Mouse (Mus musculus) c-Kit-positive CD71-negative TER-119-negative erythroid progenitor cells, embryonic 14.5 days (primary cell): ENCODE results near the gene Trappc12.

ENCODE experiments used
- DNase-seq: peaks from one replicate; pipeline ENCODE4 v3.0.0-alpha.2; 2013; ENCODE audit warnings: low read depth

The Trappc12 gene

DNA sequence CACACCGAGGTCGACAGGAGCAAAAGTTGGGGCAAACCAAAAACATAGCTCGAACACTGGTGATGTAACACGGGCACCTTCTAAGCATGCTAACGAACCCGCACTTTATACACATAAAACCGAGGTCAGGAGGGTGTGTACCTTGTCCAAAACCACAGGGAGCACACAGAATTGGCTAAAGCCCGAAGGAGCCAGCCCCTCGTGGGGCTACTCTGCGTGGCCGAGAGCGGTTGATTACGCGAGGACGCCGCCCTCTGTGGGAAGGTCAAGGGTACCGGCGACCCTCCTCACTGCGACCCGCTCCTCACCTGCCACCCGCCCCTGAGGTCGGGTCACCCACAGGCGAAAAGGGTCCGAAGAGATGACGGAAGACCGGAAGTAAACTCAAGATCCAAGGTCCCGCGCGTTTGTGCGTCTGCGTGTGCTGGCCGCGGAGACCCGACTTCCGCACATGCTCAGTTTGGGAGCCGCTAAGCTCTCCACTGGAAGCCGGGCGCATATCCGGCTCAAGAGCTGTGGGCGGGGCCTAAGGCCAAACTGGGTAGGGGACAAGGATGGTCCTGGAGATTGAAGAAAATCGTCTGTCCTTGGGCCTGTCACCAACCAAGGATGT lies at the start of gene Trappc12:
Gene Trappc12, minus strand, starts transcription at position 452 of the 613 bp plus-strand sequence.
- DNase-seq, result peak; percentile 89

DNA sequence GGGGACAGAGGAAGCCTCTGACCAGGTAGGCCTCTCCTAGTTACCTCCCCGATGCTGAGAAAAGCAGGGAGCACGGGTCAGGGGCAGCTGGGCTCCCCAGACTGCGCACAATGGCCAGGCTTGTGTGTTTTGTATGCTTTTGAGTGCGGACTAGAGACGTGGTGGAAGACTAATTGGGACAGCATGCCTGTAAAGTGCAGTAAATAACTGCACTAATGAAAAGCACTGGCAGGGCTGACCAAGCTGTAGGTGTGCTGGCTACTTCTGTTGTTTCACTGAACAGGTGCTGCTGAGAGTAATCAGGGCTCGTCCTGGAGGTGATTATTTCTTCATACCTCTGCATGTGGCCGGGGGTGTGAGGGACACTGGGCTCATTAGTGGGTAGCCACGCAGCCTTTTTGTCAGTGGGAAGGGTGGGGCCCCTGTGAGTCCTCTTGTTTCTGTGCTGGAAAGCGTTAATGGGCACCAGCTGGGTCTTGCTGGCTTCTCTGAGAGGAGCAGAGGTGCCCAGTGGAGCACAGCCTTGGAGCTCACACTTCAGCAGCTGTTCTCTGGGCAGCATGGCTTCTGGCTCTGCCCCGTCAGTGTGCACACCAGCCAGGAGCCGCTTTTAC lies 49.6 kb upstream of the Trappc12 start:
- no peak for DNase-seq

DNA sequence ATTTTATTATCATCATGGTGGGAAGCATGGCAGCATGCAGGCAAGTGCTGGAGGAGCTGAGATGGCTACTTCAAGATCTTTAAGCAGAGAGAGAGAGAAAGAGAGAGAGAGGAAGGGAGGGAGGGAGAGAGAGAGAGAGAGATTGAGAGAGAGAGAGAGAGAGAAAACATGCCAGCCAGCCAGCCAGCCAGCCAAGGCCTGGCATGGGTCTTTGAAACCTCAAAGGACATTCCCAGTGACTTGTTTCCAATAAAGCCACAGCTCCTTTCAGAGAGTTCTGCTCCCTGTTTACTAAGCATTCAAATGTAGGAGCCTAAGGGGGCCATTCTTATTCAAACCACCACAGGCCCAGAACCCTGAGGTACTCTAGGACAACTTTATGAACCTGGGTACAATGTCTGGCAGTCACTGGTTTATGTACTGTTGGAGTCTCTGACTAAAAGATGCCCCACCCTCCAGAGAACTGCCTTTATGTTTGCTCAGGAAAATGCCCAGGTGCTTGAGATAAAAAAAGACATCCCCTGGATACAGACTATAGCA lies 46.7 kb upstream of the Trappc12 start:
- no peak for DNase-seq

DNA sequence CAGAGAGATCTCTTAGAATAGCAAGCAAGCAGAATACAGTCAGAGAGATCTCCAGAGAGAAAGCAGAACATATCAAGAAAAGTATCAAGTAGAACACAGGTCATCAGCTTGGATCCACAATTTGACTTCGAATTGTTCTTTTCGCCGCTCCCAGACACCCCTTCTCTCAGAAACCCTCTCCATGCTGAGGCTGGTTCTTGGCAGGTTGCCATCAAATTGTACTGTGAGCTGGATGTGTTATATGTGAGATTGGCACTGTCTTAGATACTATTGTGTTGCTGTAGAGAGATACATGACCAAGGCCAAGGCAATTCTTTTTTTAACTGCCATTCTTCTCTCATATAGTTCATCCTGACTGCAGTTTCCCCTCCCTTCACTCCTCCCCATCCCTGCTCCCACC lies 44.8 kb upstream of the Trappc12 start:
- DNase-seq, result no peak

DNA sequence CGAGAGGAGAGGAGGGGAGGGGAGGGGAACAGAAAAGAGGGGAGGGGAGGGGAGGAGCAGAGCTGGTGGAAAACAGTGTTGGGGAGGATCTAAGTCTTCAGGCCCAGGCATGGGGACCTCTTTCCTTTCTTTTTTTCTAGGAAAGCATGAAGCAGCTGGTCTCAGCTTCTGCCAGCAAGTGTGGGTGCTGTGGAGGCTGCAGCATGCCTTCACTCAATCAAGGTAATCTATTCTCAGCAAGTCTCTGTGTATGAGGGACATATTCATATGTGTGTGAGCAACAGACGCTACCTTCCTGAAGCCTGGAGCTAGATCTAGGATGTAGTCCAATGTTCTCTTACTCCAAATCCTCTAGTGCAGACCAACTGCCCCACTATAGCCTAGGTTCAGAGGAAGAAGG lies 43.4 kb upstream of the Trappc12 start:
- DNase-seq, result no peak

DNA sequence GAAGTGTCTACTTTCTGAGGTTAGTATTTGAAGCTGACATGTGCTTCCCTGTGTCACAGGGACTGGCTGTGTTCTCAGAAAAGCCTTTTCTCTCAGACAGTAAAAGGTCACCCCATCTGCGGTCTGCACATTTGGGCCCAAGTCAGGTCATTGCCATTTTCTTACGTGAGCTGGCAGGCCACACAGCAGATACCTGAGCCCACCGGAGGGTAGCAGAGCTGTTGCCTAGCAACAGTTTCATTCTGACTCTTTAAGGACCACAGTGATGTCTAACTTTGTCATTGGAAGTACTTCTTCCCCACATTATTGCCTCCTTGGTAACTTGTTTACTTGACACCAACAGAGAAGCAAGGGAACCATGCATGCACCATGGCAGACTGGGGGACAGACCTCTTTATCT lies 42.3 kb upstream of the Trappc12 start:
- DNase-seq, result no peak

DNA sequence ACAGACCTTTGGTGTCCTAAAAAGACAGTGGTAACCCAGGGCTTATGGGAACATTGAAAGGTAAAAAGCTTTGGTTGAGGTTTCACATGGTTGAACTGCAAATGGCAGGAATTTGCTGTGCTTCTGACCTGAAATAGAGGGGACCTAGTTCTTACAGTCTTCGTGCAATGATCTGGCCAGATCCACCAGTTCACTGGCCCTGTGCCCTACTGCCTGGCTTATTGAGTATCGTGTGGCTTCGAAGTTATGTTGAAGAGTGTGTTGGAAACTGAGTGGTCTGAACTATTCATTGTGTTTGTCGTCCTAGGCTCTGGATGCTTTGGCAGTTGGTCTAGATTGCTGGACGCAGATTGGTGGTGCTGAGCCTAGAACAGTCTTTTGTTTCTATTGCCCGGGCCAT lies 36.0 kb upstream of the Trappc12 start:
- no peak for DNase-seq

DNA sequence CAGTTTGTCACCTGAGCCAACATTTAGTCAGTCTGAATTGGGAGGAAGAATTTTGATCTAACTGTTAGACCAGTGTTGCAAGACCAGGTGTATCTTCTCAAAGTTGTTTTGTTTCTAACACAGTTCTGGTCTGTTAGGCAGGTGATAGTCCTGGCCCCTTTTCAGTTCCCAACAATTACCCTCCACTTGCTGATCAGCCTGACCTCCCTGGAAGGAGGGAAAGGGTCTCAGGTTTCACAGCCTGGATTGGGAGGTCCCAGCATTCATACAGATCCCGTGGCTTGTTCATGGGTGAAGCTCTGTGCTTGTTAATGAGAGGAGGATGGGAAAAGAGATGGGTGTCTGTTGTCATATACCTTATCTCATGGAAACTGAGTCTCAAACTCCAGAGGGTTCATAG lies 35.0 kb upstream of the Trappc12 start:
- no peak for DNase-seq

DNA sequence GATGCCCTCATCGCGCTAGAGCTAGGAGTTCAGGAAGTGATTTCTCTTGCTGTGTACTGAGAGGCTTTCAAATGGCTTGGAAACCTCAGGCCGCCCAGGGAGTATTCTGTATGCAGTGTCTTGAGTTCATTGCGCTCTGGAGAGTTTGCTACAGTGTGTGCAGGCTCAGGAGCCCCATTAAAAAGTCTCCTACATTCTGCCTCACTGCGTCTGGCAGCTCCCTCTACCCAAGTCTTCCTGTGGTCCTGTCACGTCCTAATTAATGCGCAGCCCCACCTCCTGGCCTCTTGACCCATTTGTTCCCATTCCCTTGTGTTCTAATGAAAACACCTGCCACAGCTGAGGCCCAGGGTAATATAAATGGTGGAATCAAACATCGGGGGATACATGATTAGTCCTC lies 34.6 kb upstream of the Trappc12 start:
- DNase-seq, result no peak

DNA sequence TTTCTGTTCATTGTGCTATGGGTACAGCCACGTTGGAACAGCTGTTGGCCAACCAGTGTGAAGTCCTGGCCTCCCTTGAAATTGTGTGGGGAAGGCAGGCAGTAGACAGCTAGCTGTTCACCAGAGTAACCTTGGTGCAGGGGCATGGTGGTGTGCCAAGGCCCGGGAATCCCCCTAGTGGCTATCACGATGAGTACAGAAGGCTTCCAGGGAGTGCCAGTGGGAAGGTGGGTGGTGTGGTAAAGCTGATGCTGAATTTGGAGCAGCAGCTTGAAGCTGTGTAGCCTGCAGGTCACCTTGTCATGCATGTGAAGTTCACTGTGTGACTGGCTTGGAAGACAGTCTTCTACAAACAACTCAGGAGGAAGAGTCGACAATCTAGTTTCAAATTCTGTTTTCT lies 34.1 kb upstream of the Trappc12 start:
- DNase-seq, result peak; percentile 13

DNA sequence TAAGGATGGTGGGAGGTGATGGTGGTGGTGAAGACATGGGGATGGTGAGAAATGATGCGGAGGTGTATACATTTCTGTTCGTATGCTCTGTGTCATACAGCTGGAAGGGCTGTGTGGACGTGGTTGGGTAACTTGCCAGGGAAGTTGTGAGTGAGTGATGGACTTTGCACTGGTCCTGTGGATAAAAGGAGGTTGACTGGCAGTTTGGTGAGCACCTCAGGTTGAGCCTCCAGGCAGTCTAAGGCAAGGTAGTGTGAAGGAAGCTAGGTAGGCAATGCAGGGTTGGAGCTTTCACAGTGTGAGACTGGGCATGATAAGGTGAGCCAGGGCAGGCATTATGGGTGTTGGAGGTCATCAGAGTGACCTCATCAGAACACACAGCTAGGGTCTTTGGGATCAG lies 32.4 kb upstream of the Trappc12 start:
- DNase-seq, result no peak

DNA sequence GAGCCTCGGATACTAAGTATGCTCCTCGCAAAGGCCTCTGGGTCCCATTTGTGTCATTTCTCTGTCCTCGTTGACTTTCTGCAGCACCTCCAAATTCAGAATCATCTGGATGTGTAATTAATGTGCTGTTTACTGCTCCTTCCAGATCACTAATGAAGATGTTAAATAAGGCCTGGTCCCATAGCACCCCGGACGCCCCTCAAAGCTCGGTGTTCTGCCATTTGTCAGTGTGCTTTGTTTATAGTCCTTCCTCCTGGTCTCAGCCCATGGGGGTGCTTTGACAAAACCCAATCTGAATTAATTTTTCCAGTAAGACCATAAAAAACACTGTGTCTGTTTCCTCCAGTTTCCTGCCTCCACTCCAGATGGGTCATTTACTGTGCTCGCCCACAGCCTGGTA lies 29.9 kb upstream of the Trappc12 start:
- no peak for DNase-seq

DNA sequence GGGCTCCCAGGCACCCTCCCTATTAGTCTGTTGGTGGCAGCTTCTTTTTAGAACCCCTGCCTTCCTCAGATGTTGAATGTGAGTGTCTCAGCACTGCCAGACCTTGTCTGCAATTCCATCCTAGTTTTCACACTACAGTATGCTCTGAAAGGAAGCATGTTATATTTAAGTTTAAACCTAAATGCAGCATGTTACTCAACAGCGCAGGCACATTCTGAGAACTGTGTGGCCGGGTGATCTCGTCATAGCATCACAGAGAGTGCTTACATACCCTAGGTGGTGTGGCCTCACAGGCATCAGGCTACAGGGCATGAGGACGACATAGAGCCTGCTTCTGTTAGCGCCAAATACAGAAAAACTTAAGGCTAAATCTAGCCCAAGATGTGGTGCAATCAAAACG lies 25.4 kb upstream of the Trappc12 start:
- no peak for DNase-seq

DNA sequence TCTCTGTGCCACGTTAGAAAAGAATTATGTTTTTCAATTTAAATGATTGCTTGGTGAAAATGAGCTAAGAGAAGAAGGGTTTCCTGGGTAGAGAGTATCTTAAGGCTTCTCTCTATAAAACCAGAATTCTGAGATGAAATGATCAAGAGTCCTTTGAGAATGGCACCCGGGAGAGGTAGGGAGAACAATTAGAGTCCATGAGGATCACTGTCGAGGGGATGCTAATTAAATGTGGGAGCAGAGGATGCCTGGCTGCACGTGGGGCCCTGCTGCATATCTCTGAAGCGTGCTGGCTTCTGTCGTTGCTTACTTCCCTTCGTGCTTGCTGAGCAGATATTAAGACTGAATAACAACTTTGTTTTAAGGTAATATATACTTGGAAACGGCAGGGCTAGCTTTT lies 24.8 kb upstream of the Trappc12 start:
- no peak for DNase-seq

DNA sequence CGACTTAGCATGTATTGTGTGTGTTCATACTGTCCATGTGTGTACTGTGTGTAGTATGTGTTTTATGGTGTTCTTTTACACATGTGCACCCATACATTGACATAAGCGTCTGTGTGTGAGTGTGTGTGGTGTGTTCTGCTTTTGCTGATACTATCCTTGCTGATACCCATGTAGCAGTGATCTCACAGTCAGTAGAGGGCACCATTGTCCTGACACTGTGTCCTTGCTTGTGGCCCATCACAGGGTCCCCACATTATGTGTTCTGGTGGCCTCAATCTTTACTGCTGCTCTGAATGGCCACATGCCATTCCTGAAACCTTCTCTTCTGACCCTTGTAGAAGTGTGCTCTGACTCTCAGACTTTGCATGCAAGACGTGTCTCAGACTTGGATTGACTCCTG lies 23.5 kb upstream of the Trappc12 start:
- DNase-seq, result no peak

DNA sequence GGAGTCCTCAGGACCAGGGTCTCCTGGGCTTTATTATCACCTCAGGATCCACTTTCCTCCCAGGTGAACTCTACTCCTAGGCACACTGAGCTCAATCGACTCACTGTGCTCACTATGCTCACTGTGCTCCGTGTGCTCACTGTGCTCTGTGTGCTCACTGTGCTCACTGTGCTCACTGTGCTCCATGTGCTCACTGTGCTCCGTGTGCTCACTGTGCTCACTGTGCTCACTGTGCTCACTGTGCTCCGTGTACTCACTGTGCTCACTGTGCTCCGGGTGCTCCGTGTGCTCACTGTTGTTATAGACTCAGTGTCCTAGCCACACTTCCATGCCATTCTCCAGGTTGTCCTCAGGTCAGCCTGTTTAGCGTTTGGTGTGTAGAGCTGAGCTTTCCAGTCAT lies 19.7 kb upstream of the Trappc12 start:
- DNase-seq, result no peak

DNA sequence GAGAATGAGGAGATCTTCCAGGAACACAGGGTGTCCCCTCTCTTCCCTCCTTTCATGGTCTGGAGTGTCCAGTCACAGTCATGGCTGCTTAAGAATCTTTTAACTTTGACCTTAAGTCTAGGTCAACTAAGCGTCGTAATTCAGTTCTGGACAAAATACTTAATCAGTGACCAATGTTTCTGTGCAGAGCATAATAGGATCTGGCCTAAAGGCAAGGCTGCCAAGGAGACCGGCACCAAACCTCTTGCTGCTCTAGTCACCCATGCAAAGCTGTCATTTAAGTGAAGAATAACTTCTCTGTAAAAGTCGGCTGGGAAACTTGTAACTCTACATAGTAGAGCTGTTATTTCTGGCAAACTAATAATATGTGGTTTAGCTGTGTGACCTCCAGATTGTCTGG lies 5.7 kb upstream of the Trappc12 start:
- DNase-seq, result no peak

DNA sequence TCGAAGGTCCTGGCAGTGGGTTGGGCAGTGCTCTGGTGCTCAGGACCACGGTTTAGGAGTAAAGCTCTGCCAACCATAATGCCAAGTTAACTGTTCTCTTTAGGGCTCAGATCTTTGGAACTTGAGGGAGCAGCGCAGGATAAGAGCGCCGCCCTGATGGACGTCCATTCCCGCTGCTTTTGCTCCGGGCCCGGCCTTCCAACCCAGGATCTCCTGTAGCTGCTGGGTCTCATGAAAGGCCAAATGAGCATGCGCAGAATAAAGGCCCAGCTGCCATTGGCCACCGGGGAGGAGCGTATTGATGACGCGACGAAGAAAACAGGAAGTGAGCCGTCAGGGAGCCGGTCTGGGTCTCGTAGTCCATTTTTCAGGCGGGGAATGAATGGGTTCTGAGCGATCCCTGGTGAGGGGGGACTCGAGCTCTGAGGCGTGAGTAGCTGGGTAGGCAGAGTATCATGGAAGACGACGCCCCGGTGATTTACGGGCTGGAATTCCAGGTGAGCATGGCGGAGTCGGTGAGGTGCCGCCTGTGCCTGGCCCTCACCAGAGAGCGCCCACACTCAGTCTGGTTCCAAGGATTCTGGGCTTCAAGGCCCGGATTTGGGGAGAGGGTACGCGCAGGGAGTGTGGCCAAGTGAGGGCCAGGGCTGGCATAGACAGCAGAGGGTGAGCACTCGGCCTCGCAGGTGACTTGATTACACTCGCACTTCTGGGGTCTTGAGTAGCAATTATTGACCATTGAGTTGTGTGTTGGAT lies 1.4 kb upstream of the Trappc12 start, which contains the start of gene Eipr1:
Gene Eipr1, plus strand, starts transcription at position 296 of the 756 bp plus-strand sequence.
- DNase-seq, result peak; percentile 97

DNA sequence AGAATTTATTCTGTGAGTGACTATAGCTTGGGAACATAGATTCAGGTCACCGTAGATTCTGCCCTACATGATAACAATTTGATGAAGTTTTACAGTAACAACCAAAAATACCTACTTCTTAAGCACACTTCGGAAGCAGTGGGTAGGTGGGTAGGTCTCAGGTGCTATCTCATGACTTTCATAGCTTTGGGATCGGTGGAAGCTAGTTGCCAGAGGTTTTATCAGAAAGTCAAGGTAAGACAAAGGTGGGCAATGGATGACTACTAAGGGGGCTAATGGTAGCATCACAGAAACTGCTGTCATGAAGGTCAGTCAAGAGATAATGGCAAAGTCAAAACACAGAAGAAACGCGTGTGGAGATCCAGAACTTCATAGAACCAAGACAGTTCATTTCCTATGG lies 604 bp upstream of the Trappc12 start:
- DNase-seq, result no peak

DNA sequence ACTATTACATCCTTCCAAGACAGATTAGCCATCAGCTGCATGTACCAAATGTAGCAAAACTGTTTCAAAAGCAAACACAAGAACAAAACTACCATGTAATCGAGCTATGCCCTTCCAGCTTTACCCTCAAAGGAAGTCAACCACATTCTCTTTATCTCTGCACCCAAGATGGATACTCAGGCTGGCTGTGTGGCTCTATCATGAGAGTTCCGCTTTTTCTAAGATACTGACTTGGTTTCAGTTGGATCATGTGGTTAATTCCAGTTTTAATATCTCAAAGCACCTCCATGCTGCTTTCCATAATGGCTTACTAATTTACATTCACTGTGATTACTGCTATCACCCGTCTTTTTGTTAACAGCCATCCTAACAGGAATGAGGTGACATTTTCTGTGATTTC lies 6.9 kb downstream of the Trappc12 start:
- no peak for DNase-seq

DNA sequence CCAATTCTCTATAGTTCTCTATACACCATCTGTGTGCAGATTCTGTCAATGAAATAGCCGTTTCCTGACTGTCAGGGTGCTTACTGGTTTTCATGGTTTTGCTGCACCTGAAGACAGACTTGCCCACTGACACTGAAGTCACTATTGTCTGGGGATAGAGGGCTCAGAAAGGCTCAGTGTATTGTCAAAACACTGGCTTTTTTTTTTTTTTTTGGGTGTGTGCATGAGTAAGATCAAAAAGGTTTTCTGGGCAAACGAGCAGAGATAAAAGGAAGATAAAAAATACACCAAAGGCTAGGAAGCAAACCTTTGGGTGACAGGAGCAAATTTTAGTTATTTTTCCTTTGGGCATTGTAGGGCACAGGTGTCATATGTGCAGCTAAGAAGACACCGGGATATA lies 15.0 kb downstream of the Trappc12 start:
- no peak for DNase-seq

DNA sequence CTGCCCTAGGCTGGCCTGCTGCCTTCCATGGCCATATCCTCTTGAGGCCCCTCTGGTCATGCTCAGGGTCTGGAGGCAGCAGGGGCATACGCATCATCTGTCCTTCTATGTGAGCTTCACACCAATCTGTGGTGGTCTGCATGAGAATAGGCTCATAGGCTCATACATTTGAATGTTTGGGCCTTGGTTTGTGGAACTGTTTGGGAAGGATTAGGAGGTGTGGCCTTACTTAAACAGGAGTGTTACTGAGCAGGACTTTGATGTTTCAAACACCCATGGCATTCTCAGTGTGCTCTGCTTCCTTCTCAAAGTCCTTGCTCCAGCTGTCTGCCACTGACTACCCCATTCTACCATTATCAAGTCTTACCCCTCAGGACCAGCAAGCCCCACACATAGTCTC lies 16.0 kb downstream of the Trappc12 start:
- DNase-seq, result no peak
